Mouse (Mus musculus) kidney, postnatal 14 days (tissue): Measurements from ENCODE around the gene Ccdc69.
A peak's percentile ranks its signal among the peaks of the same experiment; 100 is the strongest.
"Not testable (repeated sequence)": the region's sequence is repeated elsewhere in the genome, so short reads cannot be mapped to it uniquely, and the experiment has no call there.

Source experiments
- DNase-seq: peaks from one replicate; pipeline ENCODE4 v3.0.0; 2022; ENCODE audit warnings: mixed read lengths

Ccdc69 gene

GRCm38 (mm10) chr11:55096731-55097462 lies 19.0 kb upstream of the Ccdc69 start:
- no peak for DNase-seq

GRCm38 (mm10) chr11:55096296-55096695 lies 18.4 kb upstream of the Ccdc69 start:
- not testable (repeated sequence) for DNase-seq

GRCm38 (mm10) chr11:55093096-55093495 lies 15.2 kb upstream of the Ccdc69 start:
- no peak for DNase-seq

- no peak for DNase-seq
Measured at GRCm38 (mm10) chr11:55089892-55090291, 12.0 kb upstream of the Ccdc69 start.

GRCm38 (mm10) chr11:55087006-55087405 lies 9.1 kb upstream of the Ccdc69 start:
- DNase-seq = peak; percentile 78

GRCm38 (mm10) chr11:55085396-55085795 lies 7.5 kb upstream of the Ccdc69 start:
- DNase-seq = no peak

- peak; percentile 52 for DNase-seq
Measured at GRCm38 (mm10) chr11:55084629-55085028, 6.7 kb upstream of the Ccdc69 start.

GRCm38 (mm10) chr11:55081206-55081605 lies 3.3 kb upstream of the Ccdc69 start:
- DNase-seq = no peak

- no peak for DNase-seq
Measured at GRCm38 (mm10) chr11:55079180-55079579, 1.2 kb upstream of the Ccdc69 start.

- DNase-seq = no peak
Measured at GRCm38 (mm10) chr11:55078502-55078901, 571 bp upstream of the Ccdc69 start.

- DNase-seq = no peak
Measured at GRCm38 (mm10) chr11:55076234-55076633, 1.7 kb downstream of the Ccdc69 start.

GRCm38 (mm10) chr11:55075602-55076001 lies 2.3 kb downstream of the Ccdc69 start:
- DNase-seq = peak; percentile 51

- no peak for DNase-seq
Measured at GRCm38 (mm10) chr11:55073191-55073590, 4.7 kb downstream of the Ccdc69 start.

- DNase-seq = no peak
Measured at GRCm38 (mm10) chr11:55072467-55072866, 5.5 kb downstream of the Ccdc69 start.

- DNase-seq = no peak
Measured at GRCm38 (mm10) chr11:55071344-55071743, 6.6 kb downstream of the Ccdc69 start.

- DNase-seq = no peak
Measured at GRCm38 (mm10) chr11:55069023-55069422, 8.9 kb downstream of the Ccdc69 start.

GRCm38 (mm10) chr11:55066921-55067320 lies 11.0 kb downstream of the Ccdc69 start:
- DNase-seq = no peak

- no peak for DNase-seq
Measured at GRCm38 (mm10) chr11:55062856-55063255, 15.1 kb downstream of the Ccdc69 start.

- DNase-seq = no peak
Measured at GRCm38 (mm10) chr11:55060802-55061201, 17.1 kb downstream of the Ccdc69 start.

GRCm38 (mm10) chr11:55057511-55057910 lies 20.4 kb downstream of the Ccdc69 start:
- DNase-seq = no peak

GRCm38 (mm10) chr11:55050837-55051510 lies 27.0 kb downstream of the Ccdc69 start:
- DNase-seq = no peak

- peak; percentile 58 for DNase-seq
Measured at GRCm38 (mm10) chr11:55046600-55046999, 31.3 kb downstream of the Ccdc69 start.

GRCm38 (mm10) chr11:55041348-55041747 lies 36.6 kb downstream of the Ccdc69 start:
- no peak for DNase-seq

GRCm38 (mm10) chr11:55039591-55039990 lies 38.3 kb downstream of the Ccdc69 start:
- DNase-seq = peak; percentile 86
